Mouse (Mus musculus) T-helper 17 cell (primary cell): ENCODE data around the gene Dpysl5.
"Not testable (repeated sequence)": the region's sequence is repeated elsewhere in the genome, so short reads cannot be mapped to it uniquely, and the experiment has no call there.

Experiments
- in situ Hi-C, 2 experiments: fragments of 300-600 bp; cut with MboI, MseI; formaldehyde crosslinking; loops; 1 replicate in 1 of 2; 2 replicates in 1 of 2; pipeline ENCODE4 v1.15.1; 2025; ENCODE audit warnings: high pct_unique_total_duplicates in 2 of 2

The Dpysl5 gene

GRCm38 (mm10) chr5:30711147-30712001, at the start of gene Dpysl5:
Gene Dpysl5, plus strand, starts transcription at chr5:30711564.
- in situ Hi-C loops, result loop anchor here (5.0 to 10.0 kb wide), 4 partner anchors 63 to 296 kb away; no protein-coding TSS in a partner anchor

- in situ Hi-C loops, result loop anchor here in 1 of 2 experiments (10.0 kb wide), 1 partner anchor 1429 kb away; no protein-coding TSS in a partner anchor
Measured at GRCm38 (mm10) chr5:30665360-30665759, 46.0 kb upstream of the Dpysl5 start.

GRCm38 (mm10) chr5:30665968-30666367, 45.4 kb upstream of the Dpysl5 start:
- in situ Hi-C loops, result loop anchor here in 1 of 2 experiments (10.0 kb wide), 1 partner anchor 1429 kb away; no protein-coding TSS in a partner anchor

GRCm38 (mm10) chr5:30666391-30667195, 44.8 kb upstream of the Dpysl5 start, which contains the start of gene Cenpa:
Gene Cenpa, plus strand, starts transcription at chr5:30666777.
- in situ Hi-C loops, result loop anchor here in 1 of 2 experiments (10.0 kb wide), 1 partner anchor 1428 kb away; no protein-coding TSS in a partner anchor

- in situ Hi-C loops, result loop anchor here in 1 of 2 experiments (10.0 kb wide), 1 partner anchor 1428 kb away; no protein-coding TSS in a partner anchor
Measured at GRCm38 (mm10) chr5:30667215-30667614, 44.1 kb upstream of the Dpysl5 start.

GRCm38 (mm10) chr5:30667686-30668085, 43.7 kb upstream of the Dpysl5 start:
- in situ Hi-C loops, result loop anchor here in 1 of 2 experiments (10.0 kb wide), 1 partner anchor 1427 kb away; no protein-coding TSS in a partner anchor

- in situ Hi-C loops, result loop anchor here in 1 of 2 experiments (10.0 kb wide), 1 partner anchor 1426 kb away; no protein-coding TSS in a partner anchor
Measured at GRCm38 (mm10) chr5:30668637-30669495, 42.5 kb upstream of the Dpysl5 start.

GRCm38 (mm10) chr5:30669496-30669830, 41.9 kb upstream of the Dpysl5 start:
- in situ Hi-C loops, result loop anchor here in 1 of 2 experiments (10.0 kb wide), 1 partner anchor 1425 kb away; no protein-coding TSS in a partner anchor

GRCm38 (mm10) chr5:30670091-30670490, 41.3 kb upstream of the Dpysl5 start:
- in situ Hi-C loops, result no loop called here

GRCm38 (mm10) chr5:30674001-30674400, 37.4 kb upstream of the Dpysl5 start:
- in situ Hi-C loops, result no loop called here

GRCm38 (mm10) chr5:30676800-30677199, 34.6 kb upstream of the Dpysl5 start:
- in situ Hi-C loops, result no loop called here

- in situ Hi-C loops, result not testable (repeated sequence)
Measured at GRCm38 (mm10) chr5:30678069-30678468, 33.3 kb upstream of the Dpysl5 start.

- in situ Hi-C loops, result no loop called here
Measured at GRCm38 (mm10) chr5:30678722-30679296, 32.6 kb upstream of the Dpysl5 start.

- in situ Hi-C loops, result no loop called here
Measured at GRCm38 (mm10) chr5:30679593-30679992, 31.8 kb upstream of the Dpysl5 start.

- in situ Hi-C loops, result loop anchor here in 1 of 2 experiments (5.0 kb wide), 1 partner anchor 165 kb away; no protein-coding TSS in a partner anchor
Measured at GRCm38 (mm10) chr5:30681970-30682369, 29.4 kb upstream of the Dpysl5 start.

- in situ Hi-C loops, result loop anchor here in 1 of 2 experiments (5.0 kb wide), 1 partner anchor 166 kb away; no protein-coding TSS in a partner anchor
Measured at GRCm38 (mm10) chr5:30682967-30683600, 28.3 kb upstream of the Dpysl5 start.

GRCm38 (mm10) chr5:30683993-30684392, 27.4 kb upstream of the Dpysl5 start:
- in situ Hi-C loops, result loop anchor here in 1 of 2 experiments (5.0 kb wide), 1 partner anchor 167 kb away; no protein-coding TSS in a partner anchor

- in situ Hi-C loops, result no loop called here
Measured at GRCm38 (mm10) chr5:30686781-30687180, 24.6 kb upstream of the Dpysl5 start.

GRCm38 (mm10) chr5:30700361-30701000, 10.9 kb upstream of the Dpysl5 start:
- in situ Hi-C loops, result no loop called here
